Mouse (Mus musculus): ENCODE results near the gene Add2.
A peak's percentile ranks its signal among the peaks of the same experiment; 100 is the strongest.

Gene Add2

DNA sequence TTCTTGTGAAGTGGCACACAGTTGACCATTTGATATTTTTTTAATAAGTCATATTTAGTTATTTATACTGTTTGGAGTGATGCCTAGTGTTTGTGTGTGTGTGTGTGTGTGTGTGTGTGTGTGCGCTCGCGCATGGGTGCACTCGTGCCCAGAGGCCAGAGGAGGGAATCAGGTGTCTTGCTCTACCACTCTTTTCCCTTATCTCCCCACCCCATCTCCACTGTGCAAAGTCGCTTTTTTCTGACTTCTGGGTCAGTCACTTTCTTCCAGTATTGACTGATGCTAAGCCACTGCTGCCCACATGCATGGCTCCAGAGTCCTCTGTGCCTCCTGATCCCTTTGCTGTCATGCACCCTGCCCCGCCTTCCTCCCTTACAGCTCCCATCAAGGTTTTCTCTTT, 112.8 kb downstream of the Add2 start:
- no peak for DNase-seq (ENCODE audit: low read depth)

DNA sequence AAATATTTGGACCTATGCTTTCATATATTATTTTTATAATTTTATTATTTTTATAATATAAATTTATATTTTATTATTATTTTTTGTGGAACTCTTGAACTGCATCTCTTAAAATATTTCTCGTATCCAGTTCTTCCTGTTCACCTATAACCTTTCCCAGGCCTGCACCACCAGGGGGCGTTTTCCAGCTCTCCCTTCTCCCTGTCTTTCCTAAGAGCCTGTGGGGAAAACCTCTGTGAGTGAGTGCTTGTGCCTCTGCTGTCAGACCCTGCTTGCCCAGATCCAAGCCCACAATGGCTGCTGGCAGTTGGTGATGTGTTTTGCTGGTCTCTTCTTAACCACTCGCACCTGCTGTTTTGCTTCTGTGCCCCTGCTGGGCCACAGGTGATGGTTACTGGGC, 113.3 kb downstream of the Add2 start:
- peak; percentile 55 for DNase-seq (ENCODE audit: low read depth)

DNA sequence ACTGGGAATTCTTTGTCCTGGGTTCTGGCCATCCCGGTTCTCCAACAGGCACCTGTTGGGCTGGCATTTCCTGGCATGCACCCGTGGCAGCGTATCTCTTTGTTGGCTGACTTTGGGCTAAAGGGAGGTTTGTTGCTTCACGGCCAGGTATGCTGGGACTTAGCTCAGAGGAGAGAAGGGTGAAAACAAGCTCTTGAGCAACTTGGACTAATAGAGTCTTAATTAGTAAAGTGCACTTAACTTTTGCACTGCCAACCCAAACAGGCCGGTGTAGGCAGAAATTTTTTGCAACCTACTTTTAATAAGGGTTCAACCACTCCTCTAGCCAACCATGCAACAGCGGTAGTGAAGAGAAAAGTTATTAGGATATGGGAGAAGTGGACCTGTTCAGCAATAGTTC, 116.5 kb downstream of the Add2 start:
- DNase-seq (ENCODE audit: low read depth), result no peak

DNA sequence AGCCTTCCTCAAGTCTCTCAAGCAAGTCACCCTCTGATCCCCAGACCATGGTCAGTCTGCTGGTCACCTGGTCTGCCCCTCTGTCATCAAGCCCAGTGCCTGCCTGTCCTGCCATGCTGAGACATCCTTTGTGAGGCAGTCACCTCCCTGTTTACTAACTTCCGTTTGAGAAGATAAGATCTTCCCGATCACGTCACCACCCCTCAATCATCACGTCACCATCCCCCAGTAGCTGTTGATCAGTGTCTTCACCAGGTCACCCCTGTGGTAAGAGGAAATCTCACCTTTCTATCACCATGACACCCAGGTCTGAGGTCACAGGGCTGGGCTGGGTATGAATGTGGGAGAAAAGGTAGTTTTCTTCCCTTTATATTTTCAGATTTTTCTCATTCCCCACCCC, 120.0 kb downstream of the Add2 start:
- no peak for DNase-seq (ENCODE audit: low read depth)

DNA sequence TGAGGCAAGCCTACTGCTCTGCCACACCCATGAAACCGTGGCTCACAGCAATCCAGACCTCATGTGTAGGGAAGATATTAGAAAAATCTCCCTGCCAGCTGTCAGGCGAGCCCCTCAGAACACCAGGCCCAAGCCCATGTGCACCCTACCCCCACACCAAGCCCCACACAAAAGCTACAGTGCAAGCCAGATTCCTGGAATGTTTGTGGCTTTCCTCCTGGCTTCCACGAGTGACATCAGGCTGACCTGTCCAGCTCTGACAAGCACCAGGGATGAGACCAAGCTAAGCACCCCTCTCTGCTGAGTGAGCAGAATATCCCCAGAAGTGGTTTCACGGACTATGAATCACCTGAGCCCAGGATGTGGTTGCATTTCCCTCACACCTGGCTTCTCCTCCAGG, 120.5 kb downstream of the Add2 start:
- no peak for DNase-seq (ENCODE audit: low read depth)

DNA sequence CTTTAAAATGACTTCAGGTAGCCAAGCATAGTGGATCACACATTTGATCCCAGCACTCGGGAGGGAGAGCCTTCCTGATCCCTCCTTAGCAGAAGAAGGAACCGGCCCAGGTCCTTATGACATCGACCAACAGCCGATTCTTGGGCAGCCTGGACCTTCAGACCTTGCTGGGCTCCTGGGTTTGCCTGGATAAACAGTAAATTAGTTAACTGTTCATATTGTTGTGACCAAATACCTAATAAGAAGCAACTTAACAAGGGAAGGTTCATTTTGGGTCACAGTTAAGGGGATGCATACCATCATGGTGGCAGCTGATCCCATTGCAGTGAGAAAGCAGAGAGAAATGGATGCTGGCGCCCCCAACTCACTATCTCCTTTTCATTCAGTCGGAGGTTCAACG, 124.2 kb downstream of the Add2 start:
- no peak for DNase-seq (ENCODE audit: low read depth)

DNA sequence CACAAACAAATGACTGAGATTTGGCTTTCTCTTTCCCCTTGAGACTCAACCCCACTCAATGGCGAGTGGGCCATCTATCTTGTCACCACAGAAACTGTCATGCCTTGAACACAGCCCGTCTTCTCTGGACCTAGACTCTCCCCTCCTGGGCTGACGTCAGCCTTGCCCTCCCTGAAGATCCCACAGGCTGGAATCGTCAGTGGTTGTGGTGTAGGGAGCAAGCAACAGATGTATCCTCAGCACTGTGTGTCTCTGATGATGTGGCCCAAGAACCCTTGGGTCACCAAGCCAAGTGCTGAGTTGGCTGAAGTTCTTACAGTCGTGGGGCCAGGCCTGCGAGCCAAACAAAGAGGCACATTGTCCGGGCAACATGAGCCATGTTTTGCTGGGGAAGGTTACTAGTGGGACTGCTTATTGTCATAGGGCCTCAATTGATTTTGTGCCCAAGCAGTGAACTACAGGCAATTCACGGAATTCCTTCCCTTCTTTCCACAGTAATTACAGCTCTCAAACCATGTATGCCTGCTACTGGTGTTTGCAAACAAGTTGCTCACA, 125.0 kb downstream of the Add2 start:
- no peak for DNase-seq (ENCODE audit: low read depth)

DNA sequence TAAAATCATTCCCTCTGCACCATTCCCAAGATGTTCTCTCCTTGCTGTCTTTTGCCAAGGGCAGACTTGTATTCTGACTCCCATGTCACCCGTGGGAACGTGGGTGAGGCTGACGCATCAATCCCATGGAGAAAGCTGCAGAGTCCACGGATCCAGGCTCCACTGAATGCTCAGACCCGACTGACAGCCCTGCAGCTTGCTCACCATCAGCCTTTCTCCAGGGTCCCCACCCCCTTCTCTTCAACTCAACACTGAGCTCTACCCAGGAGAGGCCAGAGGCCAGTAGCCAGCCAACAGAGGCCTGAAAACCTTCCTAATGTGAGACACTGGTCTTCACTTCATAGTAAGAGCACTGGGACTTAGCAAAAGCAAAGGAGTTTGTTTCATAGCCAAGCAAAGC, 125.5 kb downstream of the Add2 start:
- DNase-seq (ENCODE audit: low read depth), result no peak

DNA sequence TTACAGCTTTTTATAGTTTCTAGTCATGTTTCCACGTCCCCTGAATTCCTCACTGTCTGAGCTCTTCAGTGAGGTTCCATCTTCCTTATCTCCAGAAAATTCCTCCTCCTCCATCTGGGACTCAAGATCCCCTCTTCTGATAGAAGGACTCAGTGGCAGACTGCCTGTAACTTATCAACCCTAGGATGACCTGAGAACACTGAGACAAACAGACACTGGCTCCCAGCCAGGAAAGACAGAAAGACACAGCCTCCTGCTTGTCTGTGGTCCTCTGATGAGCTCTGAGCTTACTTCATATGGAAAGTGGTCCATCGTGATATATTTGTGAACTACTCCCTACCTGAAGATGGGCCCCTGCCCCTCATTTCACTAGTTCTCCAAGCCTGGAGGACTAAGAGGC, 126.0 kb downstream of the Add2 start:
- DNase-seq (ENCODE audit: low read depth), result no peak

DNA sequence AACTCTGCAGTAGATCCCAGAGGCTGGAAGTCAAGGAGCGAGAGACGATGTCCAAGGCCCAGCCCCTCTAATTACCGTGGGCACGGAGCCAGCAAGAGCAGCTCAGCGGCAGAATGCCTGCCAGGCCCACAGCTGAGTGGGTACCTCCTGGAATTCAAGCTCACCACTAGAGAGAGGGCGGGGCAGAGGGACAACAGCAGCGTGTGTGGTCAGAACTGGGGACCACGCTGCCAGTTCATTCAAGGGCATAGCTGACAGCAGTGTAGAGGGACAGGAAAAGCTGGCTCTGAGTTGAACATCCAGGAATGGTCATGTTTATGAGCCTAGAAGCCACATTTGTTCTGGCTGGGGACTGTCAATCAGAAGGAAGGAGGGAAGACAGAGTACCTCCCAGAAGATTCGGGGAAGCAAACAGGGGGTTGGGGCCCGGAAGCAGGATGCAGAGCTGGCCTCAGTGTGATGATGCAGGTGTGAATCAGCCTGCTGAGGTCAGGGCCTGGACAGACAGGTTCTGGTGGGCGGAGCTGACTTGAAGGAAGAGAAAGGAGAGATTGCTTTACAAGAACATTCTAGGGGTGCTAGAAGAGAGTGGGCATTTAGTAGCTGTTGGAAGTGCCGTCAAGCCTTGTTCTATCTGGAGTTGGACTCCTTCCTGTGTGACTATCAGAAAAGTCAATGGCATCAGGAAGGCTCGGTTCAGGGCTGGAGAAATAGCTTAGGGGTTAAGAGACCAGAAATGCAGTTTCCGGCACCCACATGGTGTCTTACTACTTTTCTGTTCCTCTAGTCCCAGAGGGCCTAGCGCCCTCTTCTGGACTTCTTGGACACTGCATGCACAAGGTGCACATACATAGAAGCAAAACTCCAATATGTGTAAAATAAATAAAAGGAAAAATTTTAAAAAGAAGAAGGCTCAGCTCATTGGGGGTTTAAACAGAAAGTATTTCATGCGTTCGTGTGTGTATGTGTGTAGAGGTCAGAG, 129.1 kb downstream of the Add2 start:
- DNase-seq (ENCODE audit: low read depth), result no peak

DNA sequence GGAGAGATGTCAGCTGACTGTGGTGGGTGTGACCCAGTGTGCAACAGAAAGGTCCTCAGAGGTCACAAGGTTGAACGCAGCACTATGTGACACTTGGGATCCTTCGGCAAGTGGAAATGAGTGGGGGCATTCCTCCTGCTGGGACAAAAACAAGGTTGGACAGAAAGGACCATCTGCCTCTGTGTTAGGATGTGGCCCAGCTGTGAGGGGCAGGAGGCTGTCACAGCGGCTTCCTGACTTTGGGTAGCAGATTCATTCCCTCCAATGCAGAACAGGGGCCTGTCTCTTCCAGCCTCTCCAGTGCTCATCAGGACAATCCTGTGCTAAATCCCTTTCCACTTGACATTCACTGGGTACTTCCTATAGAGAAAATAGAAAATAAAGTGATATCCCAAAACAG, 132.4 kb downstream of the Add2 start:
- no peak for DNase-seq (ENCODE audit: low read depth)

DNA sequence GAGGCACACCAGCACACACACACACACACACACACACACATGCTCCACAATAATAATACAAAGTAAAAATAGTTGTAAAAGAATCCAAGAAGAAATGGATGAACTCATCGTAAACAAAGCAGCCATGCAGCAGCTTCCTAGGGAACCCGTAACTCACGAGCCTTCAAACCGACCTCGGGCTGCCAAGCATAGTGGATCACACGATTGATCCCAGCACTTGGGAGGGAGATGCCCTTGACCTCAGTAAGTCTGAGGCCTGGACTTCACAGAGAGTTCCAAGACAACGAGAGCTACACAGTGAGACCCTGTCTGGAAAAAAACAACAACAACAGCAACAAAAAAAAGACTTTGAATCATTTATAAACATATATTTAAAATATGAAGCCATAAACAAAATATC, 133.1 kb downstream of the Add2 start:
- no peak for DNase-seq (ENCODE audit: low read depth)

DNA sequence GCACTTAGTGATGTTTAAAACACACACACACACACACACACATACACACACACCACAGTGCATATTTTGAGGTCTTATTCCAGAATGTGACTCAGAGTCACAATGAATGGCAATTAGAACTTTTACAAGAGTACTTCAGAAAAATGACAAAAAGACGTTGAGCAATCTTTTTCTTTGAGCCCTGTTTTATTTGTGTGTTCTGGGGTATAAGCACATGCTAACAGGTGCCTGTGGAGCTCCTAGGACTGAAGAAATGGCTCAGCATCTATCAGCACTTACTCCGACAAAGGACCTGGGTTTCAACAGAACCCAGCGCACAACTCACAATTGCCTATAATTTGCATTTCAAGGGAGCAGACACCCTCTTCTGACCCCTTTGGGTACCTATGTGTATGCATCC, 135.5 kb downstream of the Add2 start:
- DNase-seq (ENCODE audit: low read depth), result no peak

DNA sequence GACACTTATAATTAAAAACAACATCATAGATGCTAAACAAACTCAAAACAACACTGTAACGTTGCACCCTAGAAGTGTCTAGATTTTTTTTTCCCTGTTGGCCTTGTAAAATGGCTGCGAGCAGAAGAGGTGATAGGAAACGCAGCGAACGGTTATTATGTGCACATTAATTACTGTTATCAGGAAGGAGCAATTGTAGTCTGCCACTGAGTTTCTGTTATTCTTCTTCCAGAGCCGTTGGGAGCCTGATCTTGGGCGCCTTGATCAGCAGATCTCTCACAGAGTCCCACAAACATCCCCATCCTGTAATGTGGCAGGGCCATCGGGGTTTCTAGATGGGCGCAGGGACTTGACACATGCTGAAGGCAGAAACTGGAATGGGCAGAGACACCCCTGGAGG, 137.9 kb downstream of the Add2 start:
- no peak for DNase-seq (ENCODE audit: low read depth)

DNA sequence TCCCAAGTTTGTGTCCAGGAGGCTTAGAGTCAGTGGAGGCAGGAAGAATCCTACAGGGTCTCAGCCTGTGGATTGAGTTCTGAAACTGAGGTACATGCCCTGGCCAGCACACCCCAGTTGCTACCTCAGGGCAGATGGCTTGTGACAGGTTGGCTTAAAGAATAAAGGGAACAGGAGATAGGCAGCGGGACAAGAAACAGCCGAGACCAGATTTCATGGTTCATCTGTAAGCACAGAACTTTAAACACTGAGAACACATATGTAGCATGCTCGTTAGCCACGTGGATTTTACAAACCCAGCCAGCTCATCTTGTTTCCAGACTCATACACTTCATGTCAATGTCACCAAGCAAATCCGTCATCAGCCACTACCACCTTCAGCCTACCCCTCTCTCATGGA, 139.4 kb downstream of the Add2 start:
- no peak for DNase-seq (ENCODE audit: low read depth)

DNA sequence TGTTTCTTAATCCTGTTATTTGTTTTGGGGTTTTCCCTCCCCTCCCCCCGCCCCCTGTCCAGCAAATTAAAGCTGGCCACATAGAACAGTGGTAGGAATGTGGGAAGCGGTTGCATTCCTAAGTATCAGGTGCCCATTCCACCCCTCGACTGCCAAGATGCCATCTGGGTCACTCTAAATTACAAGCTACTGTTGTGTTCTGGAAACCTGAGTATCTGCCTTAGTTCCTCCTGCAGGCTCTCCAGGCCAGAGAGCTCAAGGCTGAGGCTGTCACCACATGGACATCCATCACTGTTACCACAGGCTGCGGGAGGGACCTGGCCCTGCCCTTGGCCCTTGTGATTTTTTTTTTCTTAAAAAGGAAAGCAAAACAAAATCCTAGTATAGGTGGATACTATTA, 140.7 kb downstream of the Add2 start:
- no peak for DNase-seq (ENCODE audit: low read depth)

All from naive thymus-derived CD4-positive, alpha-beta T cell, adult 2 months (primary cell).